Mouse (Mus musculus): ENCODE results near the gene Dnajb9.
"Not testable (repeated sequence)": the region's sequence is repeated elsewhere in the genome, so short reads cannot be mapped to it uniquely, and the experiment has no call there.

The Dnajb9 gene

DNA sequence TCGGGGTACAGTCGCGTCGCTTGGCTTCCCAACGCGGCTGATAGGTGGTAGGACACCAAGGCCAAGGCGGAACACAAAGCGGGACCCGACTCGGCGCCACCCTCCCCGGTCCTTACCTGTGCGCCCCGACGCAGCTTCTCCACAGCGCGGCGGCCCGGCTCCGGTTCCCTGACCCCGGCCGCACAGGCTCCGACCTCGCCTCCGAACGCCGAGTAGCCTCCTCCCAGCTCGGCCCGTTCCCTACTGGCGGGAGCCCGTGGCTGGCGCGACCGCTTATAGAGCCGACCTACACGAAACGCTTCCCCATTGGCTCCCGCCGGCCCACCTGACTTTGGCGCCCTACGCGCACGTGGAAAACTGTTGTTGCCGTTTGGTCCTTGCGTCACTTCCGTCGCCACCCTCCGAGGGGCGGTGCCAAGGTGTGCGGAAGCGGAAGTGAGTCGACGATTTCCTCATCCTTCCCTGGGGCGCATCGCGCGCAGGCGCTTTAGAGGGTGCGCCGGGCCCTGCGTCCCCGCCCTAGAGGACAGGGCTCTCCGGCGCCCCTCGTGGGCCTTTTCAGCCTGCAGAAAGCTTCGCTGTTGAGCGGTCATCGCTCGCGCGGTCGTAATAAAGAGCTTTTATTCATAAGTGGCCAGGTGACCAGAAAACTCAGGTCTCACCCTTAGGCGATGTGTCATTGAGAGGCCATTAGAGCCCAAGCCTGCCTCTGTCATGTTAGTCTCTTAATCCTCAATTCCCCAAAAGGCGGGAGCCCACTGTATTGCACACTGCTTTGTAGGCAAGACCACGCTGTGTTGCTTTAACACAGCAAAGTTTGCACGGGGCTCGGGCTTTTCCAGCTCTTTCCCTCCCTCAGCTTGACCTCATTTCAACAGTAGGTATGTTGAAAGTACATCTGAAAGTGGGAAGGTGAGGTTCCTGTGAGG lies at the start of gene Dnajb9:
Dnajb9 (minus strand) TSS at position 503 of the 929 bp plus-strand sequence.
- DNase-seq = peak; percentile 98

DNA sequence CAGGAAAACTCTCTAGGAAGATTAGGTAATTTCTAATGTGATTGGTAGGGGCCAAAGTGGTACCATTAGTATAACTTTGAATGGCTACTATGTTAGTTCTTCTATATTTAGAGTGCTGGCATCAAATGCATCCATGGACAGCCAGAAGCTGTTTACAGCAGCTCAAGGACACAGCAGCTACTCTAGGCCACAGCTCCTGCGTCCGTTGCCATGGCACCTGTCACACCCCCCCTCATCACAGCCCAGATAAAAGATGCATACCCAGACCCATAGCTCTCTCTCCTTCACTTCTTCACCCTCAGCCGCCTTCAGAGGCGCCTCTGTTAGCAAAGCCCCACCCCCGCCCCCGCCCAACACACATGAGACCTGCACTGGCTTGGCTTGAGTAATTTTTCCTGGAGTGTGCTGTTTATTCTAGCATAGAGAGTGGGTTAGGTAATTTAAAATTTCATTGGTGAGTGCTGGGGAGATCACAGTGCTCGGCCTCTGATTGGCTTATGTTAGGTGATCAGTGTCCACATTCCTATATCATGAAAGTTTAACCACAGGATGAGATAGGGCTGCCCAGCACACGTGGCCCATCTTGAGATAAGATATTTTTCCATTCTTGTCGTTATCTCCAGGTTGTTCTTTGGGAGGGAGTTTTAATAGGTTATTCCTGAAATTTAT lies 38.3 kb upstream of the Dnajb9 start:
- no peak for DNase-seq

DNA sequence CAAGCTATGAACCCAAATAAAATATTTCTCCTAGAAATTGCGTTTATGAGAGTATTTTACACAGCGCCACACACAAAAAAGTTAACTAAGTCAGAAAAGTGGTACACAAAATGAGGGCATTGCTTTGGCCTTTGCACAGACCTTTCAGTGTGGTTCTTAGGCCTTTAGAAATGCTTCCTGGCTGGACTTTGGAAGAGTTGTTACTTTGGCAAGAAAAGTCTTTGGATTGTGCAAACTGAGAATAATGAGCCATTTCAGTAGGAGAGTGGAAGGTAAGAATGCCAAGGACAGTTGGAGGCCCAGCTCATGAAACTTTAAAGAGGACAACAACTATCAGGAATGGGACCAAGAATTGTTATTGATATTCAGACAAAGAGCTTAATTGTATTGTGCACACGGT lies 35.6 kb upstream of the Dnajb9 start:
- DNase-seq = no peak

DNA sequence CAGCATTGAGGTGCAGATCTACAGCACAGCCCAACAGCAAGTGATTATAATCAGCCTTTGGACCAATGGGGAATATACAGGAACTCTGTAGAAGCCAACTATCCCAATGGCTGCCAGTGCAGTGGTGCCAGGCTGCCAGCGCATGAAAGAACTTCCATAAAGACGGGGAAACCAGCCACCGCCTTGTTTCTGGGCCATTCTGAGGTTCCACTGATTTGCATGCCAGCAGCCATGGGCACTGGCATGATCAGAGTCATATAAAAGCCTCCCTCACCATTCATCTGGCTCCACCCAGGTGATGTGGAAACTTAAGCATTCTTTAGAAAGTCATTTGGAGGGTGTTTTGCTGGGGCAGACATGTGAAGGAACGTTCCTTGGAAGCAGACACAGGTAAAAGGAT lies 32.3 kb upstream of the Dnajb9 start:
- DNase-seq = no peak

DNA sequence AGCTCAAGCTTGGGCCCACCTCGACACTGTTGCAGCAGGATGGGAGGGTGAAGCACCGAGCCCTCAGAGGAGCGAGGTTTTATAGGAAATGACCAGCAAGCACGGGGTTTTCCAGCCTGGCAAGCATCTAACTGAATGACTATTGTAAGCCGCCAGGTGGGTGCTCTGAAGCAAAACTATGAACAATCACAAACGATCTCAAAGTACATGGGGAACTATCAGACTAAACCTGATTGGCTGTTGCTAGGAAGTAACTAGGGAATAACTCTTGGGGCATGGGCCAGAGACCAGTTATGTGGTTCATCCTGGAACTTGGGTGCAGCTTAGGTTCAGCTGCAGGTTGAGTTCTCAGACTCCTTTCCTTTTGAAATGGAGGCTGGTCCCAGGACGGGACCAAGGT lies 31.0 kb upstream of the Dnajb9 start:
- DNase-seq = no peak

DNA sequence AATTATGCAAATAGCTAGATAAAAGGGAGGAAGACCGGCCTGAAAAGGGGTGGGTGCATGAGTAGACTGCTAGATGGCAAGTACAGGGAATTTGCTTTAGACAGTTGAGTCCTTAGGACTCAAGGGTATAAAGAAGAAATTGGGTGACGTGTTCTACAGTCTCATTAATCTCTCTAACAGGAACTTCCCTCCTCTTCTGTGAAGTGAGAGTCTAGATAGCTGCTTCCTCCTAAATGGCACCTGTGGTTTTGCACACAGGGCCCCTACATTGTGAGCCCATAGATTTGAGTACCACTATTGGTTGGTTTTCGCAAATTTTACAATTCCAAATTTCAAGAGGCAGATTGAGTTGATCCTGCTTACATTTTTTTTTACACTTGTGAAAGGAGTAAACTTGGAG lies 14.5 kb upstream of the Dnajb9 start:
- DNase-seq = no peak

DNA sequence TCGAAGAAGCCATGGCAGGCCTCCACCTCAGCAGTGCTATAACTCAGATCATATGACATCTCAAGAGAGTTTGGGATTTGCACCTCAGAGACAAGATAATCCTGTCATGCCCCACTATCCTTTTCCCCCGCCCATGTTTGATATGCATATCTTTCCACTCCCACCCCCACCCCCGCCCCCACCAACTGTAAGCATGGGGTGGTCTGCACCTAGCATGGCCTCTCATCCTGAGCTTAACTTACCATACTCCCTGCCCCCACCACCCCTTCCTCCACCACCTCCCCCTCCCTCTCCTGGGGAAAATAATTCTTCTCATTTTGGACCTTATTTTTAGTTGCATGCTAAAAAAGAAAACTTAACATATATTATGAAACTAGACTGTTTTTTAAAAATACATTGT lies 12.9 kb upstream of the Dnajb9 start:
- no peak for DNase-seq

DNA sequence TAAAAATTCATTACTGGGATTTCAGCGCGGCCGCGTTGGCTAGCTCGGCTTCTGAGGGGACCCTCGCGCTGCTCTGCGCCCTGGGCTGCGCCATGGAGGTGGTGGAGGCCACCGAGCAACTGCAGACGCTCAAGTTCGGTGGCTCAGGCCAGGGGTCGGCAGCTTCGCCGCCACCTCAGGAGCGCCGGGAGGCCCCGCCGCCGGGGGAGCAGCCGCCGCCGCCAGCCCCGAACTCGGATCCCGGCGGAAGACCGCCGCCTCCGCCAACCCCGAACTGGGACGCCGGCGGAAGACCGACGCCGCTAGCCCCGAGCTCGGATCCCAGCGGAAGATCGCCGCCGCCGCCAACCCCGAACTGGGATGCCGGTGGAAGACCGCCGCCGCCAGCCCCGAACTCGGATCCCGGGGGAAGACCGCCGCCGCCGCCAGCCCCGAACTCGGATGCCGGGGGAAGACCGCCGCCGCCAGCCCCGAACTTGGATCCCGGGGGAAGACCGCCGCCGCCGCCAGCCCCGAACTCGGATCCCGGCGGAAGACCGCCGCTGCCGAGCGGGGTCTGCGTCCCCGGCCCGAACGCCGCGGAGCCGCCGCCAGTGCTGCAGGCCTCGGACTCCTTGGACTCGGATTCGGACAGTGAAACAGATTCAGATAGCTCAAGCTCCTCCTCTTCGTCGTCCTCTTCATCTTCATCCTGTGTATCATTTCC lies 11.7 kb upstream of the Dnajb9 start:
- DNase-seq = peak; percentile 10

DNA sequence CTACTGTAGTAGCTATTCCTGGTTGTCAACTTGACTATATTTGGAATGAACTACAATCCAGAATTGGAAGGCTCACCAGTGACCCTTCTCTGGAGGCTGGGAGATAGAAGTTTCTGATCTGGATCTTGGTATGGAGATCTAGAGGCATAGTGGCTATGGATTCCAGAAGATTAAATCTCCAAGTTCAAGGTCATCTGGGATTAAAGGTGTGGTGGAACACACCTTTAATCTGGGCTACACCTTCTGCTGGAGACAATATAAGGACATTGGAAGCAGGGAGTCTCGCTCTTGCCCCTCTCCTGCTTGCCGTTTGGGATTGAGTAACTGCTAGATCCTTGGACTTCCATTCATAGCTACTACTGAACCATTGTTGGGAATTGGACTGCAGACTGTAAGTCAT lies 10.9 kb upstream of the Dnajb9 start, which contains the start of gene Pnpla8:
Pnpla8 (plus strand) TSS at position 301 of the 400 bp plus-strand sequence.
- DNase-seq = not testable (repeated sequence)

DNA sequence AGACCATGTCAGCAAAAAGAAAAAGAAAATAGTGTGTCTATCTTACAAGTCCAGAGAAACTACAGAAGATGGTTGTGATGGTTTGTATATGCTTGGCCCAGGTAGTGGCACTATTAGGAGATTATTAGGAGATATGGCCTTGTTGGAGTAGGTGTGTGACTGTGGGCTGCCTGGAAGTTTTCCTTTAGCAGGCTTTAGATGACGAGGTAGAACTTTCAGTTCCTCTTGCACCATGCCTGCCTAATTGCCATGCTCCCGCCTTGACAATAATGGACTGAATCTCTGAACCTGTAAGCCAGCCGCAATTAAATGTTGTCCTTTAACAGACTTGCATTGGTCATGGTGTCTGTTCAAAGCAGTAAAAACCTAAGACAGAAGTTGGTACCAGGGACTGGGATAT lies 1.4 kb upstream of the Dnajb9 start:
- no peak for DNase-seq

DNA sequence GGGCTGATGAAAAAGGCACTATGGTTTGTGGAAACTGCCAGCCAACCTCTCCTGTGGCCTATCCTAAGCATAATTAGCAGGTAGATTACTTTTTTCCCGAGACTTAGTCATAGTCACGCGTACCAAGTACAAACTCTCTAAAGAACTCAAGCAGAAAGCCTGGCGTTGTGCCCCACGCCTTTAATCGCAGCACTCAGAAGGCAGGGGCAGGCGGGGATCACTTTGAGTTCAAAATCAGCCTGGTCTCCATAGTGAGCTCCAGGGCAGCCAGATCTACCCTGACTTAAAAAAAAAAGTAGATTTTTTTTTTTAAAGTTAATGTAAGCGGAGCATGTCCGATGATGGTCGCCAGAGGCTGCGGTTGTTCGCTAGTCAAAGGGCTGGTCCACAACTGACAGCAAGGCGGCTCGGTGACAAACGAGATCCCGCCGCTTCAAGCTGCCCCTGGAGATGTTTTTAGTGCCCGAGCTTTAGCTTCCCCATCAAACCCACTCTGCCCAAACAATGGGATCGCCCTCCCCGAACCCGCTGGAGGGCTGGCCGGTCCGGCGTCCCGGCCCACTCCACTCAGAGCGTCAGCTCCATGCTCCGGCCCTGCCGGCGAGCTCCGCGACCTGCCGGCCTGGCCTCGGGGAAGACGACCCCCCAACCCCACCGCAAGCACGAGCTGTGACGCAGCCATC lies 844 bp downstream of the Dnajb9 start:
- DNase-seq = peak; percentile 27

DNA sequence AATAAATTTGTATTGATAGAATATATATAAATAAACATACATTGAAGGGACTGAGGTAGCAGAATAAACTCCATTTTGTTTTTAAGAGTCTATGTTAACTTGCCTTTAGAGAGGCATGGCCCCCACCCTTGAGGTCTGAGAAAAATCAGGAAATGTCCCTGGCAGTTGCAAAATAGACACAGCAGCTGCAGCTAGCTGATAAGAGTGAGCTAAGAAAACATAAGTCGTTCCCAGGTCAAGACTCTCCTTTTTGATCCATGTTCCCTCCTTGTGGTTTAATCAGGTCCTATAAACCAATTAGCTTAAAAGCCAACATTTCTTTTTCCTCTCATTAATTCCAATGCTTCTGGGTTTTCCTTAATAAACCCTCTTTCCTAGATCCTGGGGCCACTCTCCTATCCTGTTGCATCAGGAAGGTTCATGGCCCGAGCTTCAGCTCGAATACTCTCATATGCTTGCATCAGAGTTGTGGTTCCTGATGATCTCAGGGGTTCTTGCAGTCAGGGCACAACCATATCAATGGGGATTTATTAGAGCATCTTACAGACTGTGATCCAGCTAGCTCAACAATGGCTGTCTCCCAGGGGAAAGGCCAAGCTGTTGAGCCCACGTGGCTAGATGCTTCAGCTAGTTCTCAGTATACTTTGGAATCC lies 12.1 kb downstream of the Dnajb9 start:
- peak; percentile 42 for DNase-seq

DNA sequence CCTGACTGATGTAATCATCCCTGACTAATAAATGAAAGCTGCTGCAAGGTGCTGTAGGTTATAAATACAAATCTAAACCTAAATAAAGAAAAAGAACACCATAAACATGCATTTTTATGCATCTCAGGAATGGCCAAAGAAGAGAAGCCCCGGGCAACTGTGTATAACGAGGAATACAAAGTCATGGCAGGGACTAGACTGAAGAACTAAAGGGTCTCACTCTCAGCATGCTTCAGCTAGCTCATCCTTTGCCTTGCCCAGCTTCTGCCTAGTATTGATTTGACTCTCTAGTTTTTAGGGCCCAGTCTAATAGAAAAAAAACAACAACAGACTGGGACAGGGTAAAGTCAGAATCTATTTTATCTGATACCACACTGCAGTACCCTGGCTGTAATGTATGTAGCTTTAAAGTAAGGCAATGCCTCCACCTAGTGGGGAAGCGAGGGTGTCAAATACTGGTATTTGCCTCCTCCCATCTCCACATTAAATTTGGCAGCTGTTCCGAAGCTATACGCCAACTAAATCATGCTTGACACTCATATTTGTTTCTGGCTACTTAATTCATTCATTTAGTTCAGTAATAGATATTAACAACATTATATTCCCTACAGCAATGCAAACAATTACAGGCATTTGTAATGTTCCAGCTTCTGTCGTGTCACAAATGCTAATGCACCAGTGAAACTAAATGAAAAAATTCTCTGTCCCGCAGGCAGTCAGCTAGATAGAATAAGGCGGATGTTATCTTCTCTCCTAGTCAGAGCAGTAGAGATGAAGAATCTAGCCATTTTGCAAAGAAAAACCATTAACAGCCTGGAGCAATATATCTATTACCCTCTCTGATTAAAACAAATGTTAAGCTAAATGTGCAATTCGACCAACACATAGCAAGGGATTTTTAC lies 28.8 kb downstream of the Dnajb9 start:
- DNase-seq = peak; percentile 14

DNA sequence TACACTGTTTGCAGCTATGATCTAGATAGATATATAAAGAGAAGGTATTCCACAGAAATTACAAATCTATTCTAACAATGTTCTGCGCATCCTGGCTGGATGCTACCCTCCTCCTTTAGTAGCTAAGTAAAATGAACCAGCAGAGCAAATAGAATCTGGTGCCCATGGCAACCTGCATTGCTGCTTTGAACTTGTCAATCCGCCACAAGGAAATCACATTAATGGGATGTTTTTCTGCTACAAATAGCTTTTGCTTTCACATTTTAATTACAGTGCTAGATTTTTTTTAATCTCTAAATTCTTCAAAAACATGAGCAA lies 33.1 kb downstream of the Dnajb9 start:
- no peak for DNase-seq

DNA sequence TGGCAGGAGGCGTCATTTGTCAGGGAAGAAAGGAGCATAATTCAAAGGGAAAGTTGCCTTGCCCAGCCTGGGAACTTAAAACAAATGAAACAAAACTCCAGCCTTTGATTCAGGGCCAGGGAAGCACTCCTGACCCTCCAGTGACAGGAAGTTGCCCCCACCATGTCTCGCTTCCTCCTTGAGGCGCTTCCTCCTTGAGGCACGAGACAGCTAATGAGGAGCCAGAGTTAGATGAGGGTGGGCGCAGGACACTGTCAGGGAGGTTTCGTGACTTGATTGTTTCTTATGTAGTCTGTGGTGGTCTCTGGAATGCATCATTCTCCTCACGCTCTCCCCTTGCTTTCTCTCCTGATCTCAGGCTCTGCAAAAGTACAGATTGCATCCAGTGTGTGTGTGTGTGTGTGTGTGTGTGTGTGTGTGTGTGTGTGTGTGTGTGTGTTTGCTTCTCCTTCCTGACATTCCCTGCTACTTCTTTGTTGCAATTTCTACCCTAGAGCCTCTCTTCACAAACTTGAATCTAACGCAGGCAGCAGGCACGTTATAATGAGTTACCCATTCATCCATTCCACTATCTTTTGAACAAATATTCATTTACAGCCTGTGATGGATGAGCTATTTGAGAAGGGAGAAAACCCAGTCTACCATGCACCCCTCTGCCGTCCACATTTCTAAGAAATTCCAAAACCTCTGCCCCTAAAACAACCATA lies 33.6 kb downstream of the Dnajb9 start:
- peak; percentile 9 for DNase-seq

DNA sequence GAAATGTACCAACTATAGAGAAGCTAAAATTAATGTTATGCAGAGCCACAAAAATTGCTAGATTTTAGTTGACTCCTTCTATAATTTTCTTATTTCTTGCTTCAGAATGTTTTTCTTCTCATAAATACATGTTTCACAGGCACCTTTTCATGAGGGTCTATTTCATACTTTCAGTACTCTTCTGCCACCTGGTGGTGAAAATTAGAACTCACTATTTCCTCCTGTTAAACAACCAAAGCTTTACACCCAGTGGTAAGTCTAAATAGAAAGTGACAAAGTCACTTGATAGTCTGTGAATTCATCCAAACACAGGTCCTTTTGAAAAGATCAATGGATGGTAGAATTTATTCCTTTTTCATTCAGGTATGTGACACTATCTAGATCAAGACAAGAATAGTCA lies 43.2 kb downstream of the Dnajb9 start:
- DNase-seq = no peak

DNA sequence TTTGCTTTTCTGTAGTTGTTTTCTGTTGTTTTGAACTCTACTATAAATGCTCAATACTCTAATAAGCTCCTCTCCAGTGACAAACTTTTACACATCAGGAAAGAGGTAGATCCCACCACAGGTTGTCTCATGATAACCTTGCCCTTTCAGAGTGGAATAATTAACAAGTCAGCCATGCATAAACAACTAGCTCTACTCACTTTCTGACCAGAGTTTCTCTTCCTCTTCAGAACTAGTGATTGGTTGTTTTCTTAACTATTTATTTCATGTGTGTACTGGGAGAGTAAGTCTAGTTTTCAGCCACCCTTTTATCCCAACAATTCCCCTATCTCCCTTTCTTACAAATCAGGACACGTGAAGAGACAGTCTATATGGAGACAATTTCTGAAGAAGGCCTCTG lies 50.8 kb downstream of the Dnajb9 start:
- no peak for DNase-seq

Measured in liver (tissue).